Mouse (Mus musculus): ENCODE data around the gene Btbd35f21.
"Not testable (repeated sequence)": the region's sequence is repeated elsewhere in the genome, so short reads cannot be mapped to it uniquely, and the experiment has no call there.

Btbd35f21 gene

GRCm38 (mm10) chrX:32725809-32726208 lies at the start of gene Btbd35f21:
Gene Btbd35f21 (plus strand): TSS chrX:32726109.
- not testable (repeated sequence) for DNase-seq (ENCODE audit: low spot score)

All from testis, postnatal 10 days (tissue).